ENCODE assay signal across 8 mouse cellular contexts in the genomic region with DNA sequence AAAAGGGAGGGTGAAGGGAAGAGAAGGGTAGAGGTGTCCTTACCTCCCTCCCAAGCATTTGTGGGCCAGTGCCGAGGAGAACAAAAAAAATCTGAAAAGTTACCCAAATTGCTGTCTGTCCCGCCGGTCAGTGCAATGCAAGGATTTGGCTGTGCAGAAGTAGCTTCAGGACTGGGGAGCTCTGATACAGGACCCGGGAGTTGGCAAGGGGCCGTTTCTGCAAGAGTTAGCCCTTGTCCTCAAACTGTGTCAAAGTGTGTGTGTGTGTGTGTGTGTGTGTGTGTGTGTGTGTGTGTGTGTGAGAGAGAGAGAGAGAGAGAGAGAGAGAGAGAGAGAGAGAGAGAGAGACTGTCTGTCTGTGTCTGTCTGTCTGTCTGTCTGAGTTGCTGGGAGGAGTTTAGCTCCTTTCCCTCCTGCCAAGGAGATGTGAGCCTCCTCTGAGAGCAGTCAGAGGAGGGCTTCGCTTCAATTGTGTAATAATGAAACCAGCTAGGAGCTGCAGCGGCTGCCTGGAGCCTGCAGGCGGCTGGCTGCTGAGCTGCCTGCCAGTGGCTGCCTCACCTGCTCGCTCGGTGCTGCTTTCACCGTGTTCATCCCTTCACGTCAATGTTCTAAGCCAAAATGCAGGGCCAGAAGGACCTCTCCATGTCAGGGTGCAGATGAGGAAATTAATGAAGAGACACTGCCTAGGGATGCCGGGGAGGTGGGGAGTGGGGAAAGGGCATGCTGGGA. TPM values are rescaled to one million over a fixed set of nuclear protein-coding genes. Genes with fewer than 3 reads are reported as not detected.
DNase-seq lines count a peak whose midpoint lies in the region; ATAC-seq and TF ChIP-seq lines count a peak whose summit lies in the region.

No protein-coding gene starts in this region.

- DNase-seq in lung, adult 2 months: no peak
- no peak for DNase-seq in lung, postnatal 14 days
- peak; percentile 55 to 62 for DNase-seq in cerebellum, postnatal 25 days
- peak; percentile 27 for DNase-seq in gastrocnemius, postnatal 14 days
- DNase-seq in limb, embryonic 14.5 days (ENCODE audit: low spot score): peak; percentile 66
- peak; percentile 56 for DNase-seq in neural tube, embryonic 11.5 days (ENCODE audit: low spot score)
- DNase-seq in spleen, postnatal 36 days (ENCODE audit: low spot score in 2 of 2): no peak

- no peak overlapping the region for H3K27ac ChIP-seq in intestine, postnatal 0 days (ENCODE audit: low read depth, low read length)
- H3K27ac ChIP-seq in limb, embryonic 14.5 days (replicated peaks; ENCODE audit: low read depth, low read length): no peak overlapping the region
- peak overlapping the region; percentile 53; the same call in 1 of the 2 replicates for H3K27ac ChIP-seq in neural tube, embryonic 11.5 days (ENCODE audit: low read depth, low read length)

- TF ChIP-seq POLR2A in lung, adult 2 months (IDR thresholded peaks at IDR 0.05; ENCODE audit: borderline replicate concordance, extremely low read depth, low read depth, low read length): no peak
- no peak for TF ChIP-seq POLR2A in limb, embryonic 14.5 days (IDR thresholded peaks at IDR 0.05; ENCODE audit: borderline replicate concordance, extremely low read depth, insufficient read depth, insufficient read length)

- H3K9me3 ChIP-seq in intestine, postnatal 0 days (ENCODE audit: control insufficient read depth): no peaks in the 10 kb centered on the region; the same call in 1 of the 2 replicates
- H3K9me3 ChIP-seq in limb, embryonic 14.5 days (ENCODE audit: control insufficient read depth, low read length): no peaks in the 10 kb centered on the region
- no peaks in the 10 kb centered on the region for H3K9me3 ChIP-seq in neural tube, embryonic 11.5 days (ENCODE audit: control insufficient read depth, low read length)

- no peak overlapping the region for H3K4me3 ChIP-seq in lung, adult 2 months (replicated peaks; ENCODE audit: extremely low read depth, low read depth, low read length)
- H3K4me3 ChIP-seq in intestine, postnatal 0 days (ENCODE audit: low read depth, low read length): peak overlapping the region; percentile 26
- peak overlapping the region; percentile 34 for H3K4me3 ChIP-seq in limb, embryonic 14.5 days (replicated peaks; ENCODE audit: low read length)
- peak overlapping the region; percentile 39 for H3K4me3 ChIP-seq in neural tube, embryonic 11.5 days (ENCODE audit: low read depth, low read length)

- WGBS in lung, adult 2 months: 4% methylated on average over 13 of the region's 13 CpGs
- 3% methylated on average over 13 of the region's 13 CpGs for WGBS in intestine, postnatal 0 days
- WGBS in limb, embryonic 14.5 days: 4% methylated on average over 13 of the region's 13 CpGs
- 4% methylated on average over 13 of the region's 13 CpGs for WGBS in neural tube, embryonic 11.5 days

- peak; percentile 38; the same call in 1 of the 2 replicates for ATAC-seq in intestine, postnatal 0 days
- ATAC-seq in limb, embryonic 14.5 days (ENCODE audit: low FRiP score, low read depth): peak; percentile 45
- ATAC-seq in neural tube, embryonic 11.5 days (ENCODE audit: insufficient read depth, low FRiP score, low TSS enrichment): peak; percentile 70; the same call in 1 of the 2 replicates

- peaks cover 15% of the 10 kb centered on the region; the same call in 1 of the 2 replicates for H3K27me3 ChIP-seq in intestine, postnatal 0 days (replicated peaks; ENCODE audit: control insufficient read depth, insufficient read depth, low read length)
- H3K27me3 ChIP-seq in limb, embryonic 14.5 days (ENCODE audit: control insufficient read depth, insufficient read depth, low read length): no peaks in the 10 kb centered on the region; the same call in 1 of the 2 replicates
- no peaks in the 10 kb centered on the region for H3K27me3 ChIP-seq in neural tube, embryonic 11.5 days (ENCODE audit: control insufficient read depth, insufficient read depth, low read length)

- H3K4me2 ChIP-seq in intestine, postnatal 0 days (replicated peaks; ENCODE audit: low read depth): peak overlapping the region; percentile 58
- peak overlapping the region; percentile 52 for H3K4me2 ChIP-seq in limb, embryonic 14.5 days (replicated peaks; ENCODE audit: low read depth, low read length, severe bottlenecking)
- H3K4me2 ChIP-seq in neural tube, embryonic 11.5 days (ENCODE audit: low read depth): peak overlapping the region; percentile 53

- 0 out of 2 replicates have a peak, but pooled peaks cover 2% of the 10 kb centered on the region for H3K4me1 ChIP-seq in lung, adult 2 months (ENCODE audit: control insufficient read depth, insufficient read depth, low read length)
- H3K4me1 ChIP-seq in intestine, postnatal 0 days (replicated peaks; ENCODE audit: control insufficient read depth, insufficient read depth, low read length): no peaks in the 10 kb centered on the region
- peaks cover 11% of the 10 kb centered on the region for H3K4me1 ChIP-seq in limb, embryonic 14.5 days (ENCODE audit: control insufficient read depth, insufficient read depth, low read length)
- H3K4me1 ChIP-seq in neural tube, embryonic 11.5 days (ENCODE audit: control insufficient read depth, insufficient read depth, low read length): peaks cover 11% of the 10 kb centered on the region

- intact Hi-C loops in gastrocnemius, postnatal 14 days (cut with DNase I; ENCODE audit: low total_unique reads): no loop called here

- H3K9ac ChIP-seq in intestine, postnatal 0 days (ENCODE audit: low read depth, low read length): no peak overlapping the region
- 0 out of 2 replicates have a peak overlapping the region, but pooled peaks have one; percentile 0 for H3K9ac ChIP-seq in limb, embryonic 14.5 days (ENCODE audit: low read depth, low read length, severe bottlenecking)
- H3K9ac ChIP-seq in neural tube, embryonic 11.5 days (ENCODE audit: low read length): peak overlapping the region; percentile 55

- TF ChIP-seq CTCF in lung, adult 2 months (IDR thresholded peaks at IDR 0.05; ENCODE audit: insufficient read depth, low read length): 0 out of 2 replicates have a peak, but pooled peaks have one; percentile 9
- TF ChIP-seq CTCF in intestine, postnatal 0 days (IDR thresholded peaks at IDR 0.05; ENCODE audit: low read depth): peak; percentile 47

- no peaks in the 10 kb centered on the region for H3K36me3 ChIP-seq in intestine, postnatal 0 days (ENCODE audit: control insufficient read depth, insufficient read depth)
- H3K36me3 ChIP-seq in limb, embryonic 14.5 days (ENCODE audit: control insufficient read depth, insufficient read depth, low read length): no peaks in the 10 kb centered on the region
- H3K36me3 ChIP-seq in neural tube, embryonic 11.5 days (ENCODE audit: control insufficient read depth, insufficient read depth, low read length): no peaks in the 10 kb centered on the region

RNA-seq across cellular contexts. Expression of a gene that starts 0.9 kb away (rescaled TPM):
- polyA plus RNA-seq in lung, adult 2 months (2012; rRNA removed): 0.04 TPM in 1 of 2 replicates, not detected in the other
- under 1 TPM; 0.16 to 0.43 TPM for total RNA-seq in gastrocnemius, postnatal 14 days (2021)
- not detected in 2 replicates for polyA plus RNA-seq in intestine, postnatal 0 days (2015; fragmentation: Nextera tagmentation; extraction: Ambion mirVana)
- 0.94 and 1.2 TPM in 2 replicates for polyA plus RNA-seq in limb, embryonic 14.5 days (2012; rRNA removed)
- polyA plus RNA-seq in limb, embryonic 14.5 days (2014; fragmentation: Nextera tagmentation; extraction: Ambion mirVana): 0.54 and 0.58 TPM in 2 replicates
- polyA plus RNA-seq in neural tube, embryonic 11.5 days (2014; fragmentation: Nextera tagmentation; extraction: Ambion mirVana): 4.7 and 6.3 TPM in 2 replicates

Comparison
In these comparisons a context has a peak if more than half of its experiments do, and no peak if none do; other contexts are left out.
1. DNase-seq: peak in cerebellum, postnatal 25 days (2 of 2), gastrocnemius, postnatal 14 days (single experiment), limb, embryonic 14.5 days (single experiment) and neural tube, embryonic 11.5 days (single experiment); none in lung, adult 2 months (single experiment), lung, postnatal 14 days (single experiment) and spleen, postnatal 36 days (0 of 2).
2. Peak in every context shown above with its lines, with median percentiles within 50 percentile points of each other: ATAC-seq and H3K4me2 ChIP-seq.